In genomic region chr7:111694312-111694711, GRCm38 (mm10) we compare ENCODE assay signal across 8 mouse cellular contexts.
DNase-seq lines count a peak whose midpoint lies in the region; ATAC-seq and TF ChIP-seq lines count a peak whose summit lies in the region.

No protein-coding gene starts in this region.

- H3K4me1 ChIP-seq in forebrain, postnatal 0 days (ENCODE audit: insufficient read depth) = peaks cover 10% of the 10 kb centered on the region; the same call in 1 of the 2 replicates
- H3K4me1 ChIP-seq in forebrain, embryonic 15.5 days = peaks cover 18% of the 10 kb centered on the region
- H3K4me1 ChIP-seq in liver, embryonic 11.5 days (replicated peaks; ENCODE audit: control insufficient read depth, insufficient read depth, low read length) = no peaks in the 10 kb centered on the region
- no peaks in the 10 kb centered on the region for H3K4me1 ChIP-seq in intestine, embryonic 15.5 days (replicated peaks)
- 0 out of 2 replicates have a peak, but pooled peaks cover under 1% of the 10 kb centered on the region for H3K4me1 ChIP-seq in hindbrain, embryonic 14.5 days (replicated peaks; ENCODE audit: control insufficient read depth, insufficient read depth, low read length)

- DNase-seq in forebrain, postnatal 0 days = peak; percentile 31
- peak; percentile 51 for DNase-seq in 3T3-L1 (ENCODE audit: low read depth, low spot score)
- DNase-seq in cerebellum, postnatal 14 days = peak; percentile 72 to 76
- DNase-seq in heart, postnatal 14 days = peak; percentile 71 to 86
- no peak for DNase-seq in liver, embryonic 11.5 days (ENCODE audit: low spot score)
- no peak for DNase-seq in hindbrain, embryonic 14.5 days (ENCODE audit: low spot score)

- H3K9me3 ChIP-seq in forebrain, postnatal 0 days (ENCODE audit: low read length) = no peaks in the 10 kb centered on the region
- H3K9me3 ChIP-seq in forebrain, embryonic 15.5 days = no peaks in the 10 kb centered on the region
- no peaks in the 10 kb centered on the region for H3K9me3 ChIP-seq in liver, embryonic 11.5 days (ENCODE audit: control insufficient read depth, low read length)
- no peaks in the 10 kb centered on the region for H3K9me3 ChIP-seq in intestine, embryonic 15.5 days
- no peaks in the 10 kb centered on the region for H3K9me3 ChIP-seq in hindbrain, embryonic 14.5 days (ENCODE audit: control insufficient read depth, low read length)

- ATAC-seq in forebrain, postnatal 0 days = 0 out of 2 replicates have a peak, but pooled peaks have one; percentile 23
- no peak for ATAC-seq in forebrain, embryonic 15.5 days (replicated peaks)
- ATAC-seq in liver, embryonic 11.5 days (replicated peaks; ENCODE audit: low FRiP score) = no peak
- no peak for ATAC-seq in intestine, embryonic 15.5 days
- ATAC-seq in hindbrain, embryonic 14.5 days (ENCODE audit: low FRiP score) = no peak

- 53% methylated on average over 6 of the region's 6 CpGs for WGBS in forebrain, postnatal 0 days
- 65% methylated on average over 6 of the region's 6 CpGs for WGBS in forebrain, embryonic 15.5 days
- 81% methylated on average over 6 of the region's 6 CpGs for WGBS in liver, embryonic 11.5 days
- WGBS in intestine, embryonic 15.5 days = 76% methylated on average over 6 of the region's 6 CpGs
- 73% methylated on average over 6 of the region's 6 CpGs for WGBS in hindbrain, embryonic 14.5 days

- no peak overlapping the region for H3K27ac ChIP-seq in forebrain, postnatal 0 days (ENCODE audit: low read depth, low read length)
- no peak overlapping the region for H3K27ac ChIP-seq in forebrain, embryonic 15.5 days (replicated peaks)
- H3K27ac ChIP-seq in liver, embryonic 11.5 days (ENCODE audit: low read depth, low read length) = no peak overlapping the region
- H3K27ac ChIP-seq in intestine, embryonic 15.5 days = no peak overlapping the region
- no peak overlapping the region for H3K27ac ChIP-seq in hindbrain, embryonic 14.5 days

- H3K36me3 ChIP-seq in forebrain, postnatal 0 days (ENCODE audit: insufficient read depth) = no peaks in the 10 kb centered on the region
- no peaks in the 10 kb centered on the region for H3K36me3 ChIP-seq in forebrain, embryonic 15.5 days
- H3K36me3 ChIP-seq in liver, embryonic 11.5 days (ENCODE audit: control insufficient read depth, insufficient read depth, low read length) = no peaks in the 10 kb centered on the region
- H3K36me3 ChIP-seq in intestine, embryonic 15.5 days = no peaks in the 10 kb centered on the region
- no peaks in the 10 kb centered on the region for H3K36me3 ChIP-seq in hindbrain, embryonic 14.5 days (replicated peaks; ENCODE audit: control insufficient read depth, insufficient read depth)

- H3K9ac ChIP-seq in forebrain, postnatal 0 days = no peak overlapping the region
- H3K9ac ChIP-seq in forebrain, embryonic 15.5 days (replicated peaks) = no peak overlapping the region
- no peak overlapping the region for H3K9ac ChIP-seq in liver, embryonic 11.5 days (ENCODE audit: low read depth, low read length)
- no peak overlapping the region for H3K9ac ChIP-seq in intestine, embryonic 15.5 days
- no peak overlapping the region for H3K9ac ChIP-seq in hindbrain, embryonic 14.5 days

- H3K4me2 ChIP-seq in forebrain, postnatal 0 days (ENCODE audit: low read depth) = no peak overlapping the region
- no peak overlapping the region for H3K4me2 ChIP-seq in forebrain, embryonic 15.5 days (replicated peaks)
- H3K4me2 ChIP-seq in liver, embryonic 11.5 days = no peak overlapping the region
- H3K4me2 ChIP-seq in intestine, embryonic 15.5 days (replicated peaks) = no peak overlapping the region
- H3K4me2 ChIP-seq in hindbrain, embryonic 14.5 days (replicated peaks) = no peak overlapping the region

- intact Hi-C loops in heart, postnatal 14 days (cut with DNase I) = loop anchor here (1.0 kb wide), 2 partner anchors 12 to 86 kb away; no protein-coding TSS in a partner anchor

- no peak for TF ChIP-seq CTCF in forebrain, postnatal 0 days (IDR thresholded peaks at IDR 0.05; ENCODE audit: low read depth)

- no peaks in the 10 kb centered on the region for H3K27me3 ChIP-seq in forebrain, postnatal 0 days (ENCODE audit: insufficient read depth, low read length)
- H3K27me3 ChIP-seq in forebrain, embryonic 15.5 days = no peaks in the 10 kb centered on the region
- H3K27me3 ChIP-seq in liver, embryonic 11.5 days (replicated peaks; ENCODE audit: control insufficient read depth, insufficient read depth, low read length) = no peaks in the 10 kb centered on the region
- H3K27me3 ChIP-seq in intestine, embryonic 15.5 days (replicated peaks) = no peaks in the 10 kb centered on the region
- no peaks in the 10 kb centered on the region for H3K27me3 ChIP-seq in hindbrain, embryonic 14.5 days (ENCODE audit: control insufficient read depth, insufficient read depth, low read length)

- no peak overlapping the region for H3K4me3 ChIP-seq in forebrain, postnatal 0 days (ENCODE audit: low read depth, low read length)
- no peak overlapping the region for H3K4me3 ChIP-seq in forebrain, embryonic 15.5 days
- no peak overlapping the region for H3K4me3 ChIP-seq in liver, embryonic 11.5 days (ENCODE audit: low read depth, low read length)
- no peak overlapping the region for H3K4me3 ChIP-seq in intestine, embryonic 15.5 days (replicated peaks)
- no peak overlapping the region for H3K4me3 ChIP-seq in hindbrain, embryonic 14.5 days (replicated peaks; ENCODE audit: low read length)

Comparison
In these comparisons a context has a peak if more than half of its experiments do, and no peak if none do; other contexts are left out.
1. DNase-seq: peak in forebrain, postnatal 0 days (single experiment), 3T3-L1 (single experiment), cerebellum, postnatal 14 days (2 of 2) and heart, postnatal 14 days (2 of 2); none in liver, embryonic 11.5 days (single experiment) and hindbrain, embryonic 14.5 days (single experiment).